Mouse (Mus musculus) heart, postnatal 25 days (tissue): ENCODE data around the gene Fstl3. TPM values are rescaled to one million over a fixed set of nuclear protein-coding genes. Genes with fewer than 3 reads are reported as not detected.
A peak's percentile ranks its signal among the peaks of the same experiment; 100 is the strongest.

ENCODE experiments used
- DNase-seq: peaks from one replicate; pipeline ENCODE4 v3.0.0; 2022; ENCODE audit warnings: low spot score
- intact Hi-C: fragments of 180-260 bp; cut with DNase I; formaldehyde crosslinking; loops from one replicate; pipeline ENCODE4 v1.15.1; 2025
- total RNA-seq, 2 experiments: library from RNA; stranded (reverse); gene quantifications; 2 replicates each; pipeline ENCODE4 v1.2.3; 2021

Gene Fstl3
- 1 to 10 TPM; 2.9 to 4.2 TPM for total RNA-seq

DNA sequence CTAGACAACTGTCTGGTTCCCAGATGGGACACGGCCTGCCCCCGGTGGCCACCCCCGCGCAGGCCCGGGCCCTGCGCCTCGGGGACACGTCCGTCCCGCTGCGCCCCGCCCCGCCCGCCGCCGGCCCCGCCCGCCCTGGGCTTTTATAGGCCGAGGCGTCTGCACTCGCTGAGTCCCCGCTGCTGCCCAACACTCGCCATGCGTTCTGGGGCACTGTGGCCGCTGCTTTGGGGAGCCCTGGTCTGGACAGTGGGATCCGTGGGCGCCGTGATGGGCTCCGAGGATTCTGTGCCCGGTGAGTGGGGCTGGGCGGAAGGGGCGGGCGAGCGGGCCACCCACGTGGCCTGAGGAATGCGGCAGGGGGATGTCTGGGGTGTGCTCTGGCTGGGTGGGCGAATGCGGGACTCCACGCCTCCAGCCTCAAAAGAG, at the start of gene Fstl3:
Gene Fstl3, plus strand, starts transcription at position 170 of the 429 bp plus-strand sequence.
- intact Hi-C loops = no loop called here
- DNase-seq = no peak

DNA sequence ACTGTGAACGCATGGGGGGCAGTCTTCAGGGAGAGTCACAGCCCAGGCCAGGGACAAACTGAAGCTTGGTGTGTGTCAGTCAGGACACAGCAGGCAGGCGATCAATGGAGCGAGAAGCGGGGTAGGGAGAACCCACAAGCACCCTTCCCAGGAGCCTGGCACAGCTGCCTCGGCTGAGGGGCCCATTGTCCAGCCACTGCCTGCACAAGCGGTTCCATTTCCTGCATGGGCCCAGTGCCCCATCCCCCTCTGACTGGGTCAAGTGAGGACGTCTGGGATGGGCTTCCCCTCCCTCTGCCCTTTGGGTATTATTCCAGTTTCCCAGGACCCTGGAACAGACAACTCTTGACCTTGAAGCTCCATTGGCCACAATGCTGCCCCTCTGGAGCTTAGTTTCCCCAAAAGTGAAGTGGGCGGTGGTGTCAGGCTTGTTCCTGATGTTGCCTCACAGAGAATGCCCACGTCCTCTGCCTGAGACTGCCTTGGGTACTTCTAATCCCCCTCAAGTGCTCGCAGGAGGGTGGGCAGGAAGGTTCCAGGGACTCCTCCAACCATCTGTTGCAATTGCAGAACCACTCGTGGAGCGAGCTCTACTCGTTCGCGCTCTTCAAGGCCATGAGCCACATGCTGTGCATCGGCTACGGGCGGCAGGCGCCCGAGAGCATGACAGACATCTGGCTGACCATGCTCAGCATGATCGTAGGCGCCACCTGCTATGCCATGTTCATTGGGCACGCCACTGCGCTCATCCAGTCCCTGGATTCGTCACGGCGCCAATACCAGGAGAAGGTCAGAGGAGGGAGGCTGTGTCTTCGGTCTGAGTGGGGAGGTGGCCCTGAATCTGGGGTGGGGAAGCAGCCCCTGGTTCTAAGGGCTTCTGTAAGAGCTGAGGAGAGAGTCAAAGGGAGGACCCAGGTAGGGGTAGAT, 48.5 kb upstream of the Fstl3 start:
- intact Hi-C loops = no loop called here
- no peak for DNase-seq

DNA sequence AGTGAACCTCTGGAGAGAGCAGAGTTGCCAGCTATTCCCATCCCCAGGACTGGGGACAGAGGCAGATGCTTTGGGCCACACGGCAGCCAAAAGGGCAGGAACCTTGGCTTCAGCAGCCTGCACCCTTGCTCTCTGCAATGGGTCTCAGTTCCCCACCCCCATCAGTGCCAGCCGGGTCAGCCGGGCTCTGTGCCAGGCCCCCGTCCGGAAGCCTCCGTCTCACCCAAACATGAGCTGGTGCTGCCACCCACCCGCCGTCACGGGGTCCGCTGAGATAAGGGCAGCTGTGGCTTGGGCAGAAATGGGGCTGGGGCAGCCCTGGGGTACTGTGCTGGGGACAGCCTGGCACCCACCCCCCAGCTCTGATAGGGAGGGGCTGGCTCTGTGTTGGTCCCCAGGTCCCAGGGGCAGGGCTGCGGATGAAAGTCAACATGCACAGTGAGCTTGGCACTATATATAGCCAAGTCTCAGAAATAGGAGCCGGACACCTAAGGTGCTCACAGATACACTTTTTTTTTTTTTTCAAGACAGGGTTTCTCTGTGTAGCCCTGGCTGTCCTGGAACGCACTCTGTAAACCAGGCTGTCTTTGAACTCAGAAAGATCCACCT, 47.6 kb upstream of the Fstl3 start:
- no peak for DNase-seq
- intact Hi-C loops = no loop called here

DNA sequence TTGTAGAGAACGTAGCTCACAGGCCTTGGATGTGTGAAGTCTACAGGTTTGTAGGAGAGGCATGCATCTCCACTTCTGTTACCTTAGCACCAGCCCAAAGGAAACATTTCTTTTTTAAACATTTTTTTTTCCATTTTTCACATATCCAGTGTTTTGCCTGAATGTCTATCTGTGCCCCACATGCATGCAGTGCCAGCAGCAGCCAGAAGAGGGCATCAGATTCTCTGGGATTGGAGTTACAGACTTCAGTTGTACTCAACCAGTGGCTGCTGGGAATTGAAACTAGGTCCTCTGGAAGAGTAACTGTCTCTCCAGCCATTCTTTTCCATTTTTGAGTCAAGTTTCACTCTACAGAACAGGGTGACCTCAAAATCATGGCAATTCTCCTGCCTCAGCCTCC, 44.6 kb upstream of the Fstl3 start:
- DNase-seq = no peak
- intact Hi-C loops = no loop called here

DNA sequence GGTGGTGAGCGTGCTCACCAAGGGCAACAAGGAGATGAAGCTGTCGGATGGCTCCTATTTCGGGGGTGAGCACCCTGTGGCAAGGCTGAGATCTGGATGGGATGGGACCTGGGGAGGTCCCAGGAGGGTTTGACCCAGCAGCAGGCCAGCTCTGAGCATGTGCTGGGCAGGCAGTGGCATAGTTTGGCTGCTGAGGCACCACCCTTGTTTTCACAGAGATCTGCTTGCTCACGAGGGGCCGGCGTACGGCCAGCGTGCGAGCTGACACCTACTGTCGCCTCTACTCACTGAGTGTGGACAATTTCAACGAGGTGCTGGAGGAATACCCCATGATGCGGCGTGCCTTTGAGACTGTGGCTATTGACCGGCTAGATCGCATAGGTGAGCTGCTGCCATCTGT, 43.2 kb upstream of the Fstl3 start:
- no peak for DNase-seq

DNA sequence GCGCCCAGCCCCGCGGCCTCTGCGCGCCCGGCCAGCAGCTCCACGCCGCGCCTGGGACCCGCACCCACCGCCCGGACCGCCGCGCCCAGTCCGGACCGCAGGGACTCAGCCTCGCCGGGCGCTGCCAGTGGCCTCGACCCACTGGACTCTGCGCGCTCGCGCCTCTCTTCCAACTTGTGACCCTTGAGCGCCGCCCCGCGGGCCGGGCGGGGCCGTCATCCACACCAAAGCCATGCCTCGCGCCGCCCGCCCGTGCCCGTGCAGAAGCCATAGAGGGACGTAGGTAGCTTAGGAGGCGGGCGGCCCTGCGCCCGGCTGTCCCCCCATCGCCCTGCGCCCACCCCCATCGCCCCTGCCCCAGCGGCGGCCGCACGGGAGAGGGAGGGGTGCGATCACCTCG, 41.7 kb upstream of the Fstl3 start:
- intact Hi-C loops = no loop called here
- no peak for DNase-seq

More for the DNA sequence above, 43.2 kb upstream of the Fstl3 start:
- intact Hi-C loops = no loop called here

DNA sequence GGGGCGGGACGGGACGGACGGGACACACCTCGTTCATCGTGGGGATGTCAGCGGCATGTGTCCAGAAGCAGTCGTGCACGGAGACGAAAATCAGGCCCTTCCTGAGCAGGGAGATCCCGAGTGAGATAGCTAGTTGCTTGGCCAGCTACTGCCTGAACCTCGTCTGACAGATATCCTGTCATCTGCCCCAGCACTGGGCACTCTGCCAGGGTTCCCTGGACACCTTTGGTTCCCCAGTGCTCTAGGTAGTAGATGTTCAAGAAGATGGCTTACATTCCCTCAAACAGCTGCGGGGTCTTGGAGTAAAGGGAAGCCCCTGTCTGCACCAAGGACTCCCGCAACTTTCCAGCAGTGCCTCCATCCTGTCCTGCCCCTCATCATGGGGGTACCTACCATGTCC, 40.4 kb upstream of the Fstl3 start:
- no peak for DNase-seq
- intact Hi-C loops = no loop called here

DNA sequence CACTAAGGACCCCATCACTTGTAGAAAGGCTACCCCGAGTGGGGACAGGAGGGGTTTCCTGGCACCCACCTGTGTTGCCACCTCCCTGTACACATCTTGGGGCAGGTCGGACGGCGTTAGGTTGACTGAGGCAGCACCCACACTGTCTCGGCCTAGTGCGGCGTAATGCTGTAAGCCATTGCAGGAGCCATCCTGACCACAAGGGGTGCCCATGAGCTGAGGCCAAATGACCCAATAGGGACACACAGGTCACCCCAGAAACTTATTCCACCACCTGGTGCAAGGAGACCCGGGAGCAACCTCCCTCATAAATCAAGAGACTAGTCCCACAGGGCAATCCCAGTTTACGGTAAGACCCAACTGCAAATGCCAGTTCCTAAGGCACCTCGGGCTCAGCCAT, 38.8 kb upstream of the Fstl3 start:
- DNase-seq = no peak
- intact Hi-C loops = no loop called here

DNA sequence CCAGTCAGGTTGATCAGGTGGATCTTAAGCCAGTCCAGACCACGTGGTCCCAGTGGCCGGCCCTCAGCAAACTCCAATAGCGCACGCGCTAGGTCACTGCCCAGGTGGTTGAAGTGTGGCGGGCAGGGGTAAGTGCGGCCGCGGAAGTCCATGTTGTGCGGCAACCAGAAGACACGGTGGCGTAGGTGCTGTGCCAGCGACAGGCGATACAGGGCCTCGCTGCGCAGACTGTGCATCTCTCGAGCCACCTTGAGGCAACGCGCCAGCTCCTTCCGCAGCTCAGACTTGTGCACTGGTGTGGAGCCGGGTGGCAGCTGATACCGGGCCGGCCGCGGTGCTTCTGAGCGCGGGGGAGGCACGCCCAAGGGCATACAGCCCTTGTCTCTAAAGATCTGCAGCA, 37.8 kb upstream of the Fstl3 start:
- intact Hi-C loops = no loop called here
- DNase-seq = no peak

DNA sequence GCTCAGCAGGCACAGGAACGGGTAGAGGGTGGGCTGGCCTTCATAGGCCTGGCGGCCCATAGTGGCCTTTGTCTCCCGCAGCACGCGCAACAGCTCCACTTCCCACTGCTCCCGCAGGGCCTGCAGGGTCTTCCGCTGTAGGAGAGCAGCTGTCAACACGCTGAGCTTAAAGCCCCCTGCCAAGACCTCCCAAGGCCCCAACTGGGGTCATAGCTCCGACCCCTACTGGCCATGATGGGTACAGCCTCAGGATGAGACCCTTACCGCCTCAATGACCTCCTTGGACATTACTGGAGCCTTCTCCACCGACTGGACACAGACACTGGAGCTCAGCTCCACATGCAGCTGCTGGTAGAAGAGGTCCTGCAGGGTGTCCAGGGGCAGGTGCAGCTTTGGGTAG, 36.2 kb upstream of the Fstl3 start:
- DNase-seq = no peak
- intact Hi-C loops = no loop called here

DNA sequence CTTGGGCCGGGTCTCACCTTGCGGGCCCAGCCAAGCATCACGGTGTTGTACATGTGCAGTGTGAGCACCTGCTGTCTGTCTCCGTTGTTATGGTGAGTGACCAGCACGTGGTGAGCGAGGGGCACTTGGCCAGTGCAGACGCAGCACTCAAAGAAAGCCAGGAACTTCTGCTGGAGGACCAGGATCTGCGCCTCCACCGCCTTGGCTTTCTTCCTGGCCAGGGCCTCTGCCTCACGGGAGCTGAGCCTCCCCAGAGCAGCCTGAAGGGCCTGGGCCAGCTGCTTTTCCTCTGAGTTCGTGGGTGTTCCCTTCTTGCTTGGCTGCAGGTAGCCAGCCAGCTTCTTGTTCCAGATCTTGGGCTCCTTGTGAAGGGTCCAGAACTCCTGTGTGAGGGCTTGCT, 33.9 kb upstream of the Fstl3 start:
- no peak for DNase-seq
- intact Hi-C loops = no loop called here

DNA sequence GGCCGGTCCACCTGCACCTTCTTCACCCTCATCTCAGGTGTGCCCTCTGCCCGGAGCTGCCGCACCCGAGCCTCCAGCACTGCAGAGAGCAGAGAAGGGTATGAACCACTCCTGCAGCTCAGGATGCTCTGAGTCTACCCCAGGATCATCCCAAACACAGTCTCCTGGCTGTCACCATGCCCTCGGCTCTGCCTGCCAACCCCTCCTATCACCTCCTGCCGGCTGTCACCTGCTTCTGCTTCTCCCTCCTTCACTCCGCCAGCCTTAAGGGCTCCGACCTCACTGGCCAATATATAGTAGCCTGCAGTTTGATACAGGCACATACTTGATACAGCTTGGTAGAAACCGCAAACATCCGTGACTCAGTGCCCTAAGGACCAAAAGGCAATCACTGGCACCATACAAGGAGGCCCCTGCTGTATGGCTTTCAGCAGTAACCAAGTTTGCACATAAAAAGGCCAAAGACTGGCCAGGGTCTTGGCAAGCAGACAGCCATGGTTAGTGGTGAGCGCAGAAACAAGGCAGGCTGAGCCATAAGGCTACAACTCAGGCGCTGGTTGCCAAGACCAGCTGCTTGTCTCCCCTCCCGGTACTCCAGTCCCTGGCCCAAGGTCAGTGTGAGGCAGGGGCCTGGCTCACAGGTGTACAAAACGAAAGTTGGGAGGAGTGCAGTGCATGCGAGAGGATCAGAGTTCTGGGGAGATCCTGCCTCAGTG, 33.3 kb upstream of the Fstl3 start:
- intact Hi-C loops = no loop called here
- DNase-seq = no peak

DNA sequence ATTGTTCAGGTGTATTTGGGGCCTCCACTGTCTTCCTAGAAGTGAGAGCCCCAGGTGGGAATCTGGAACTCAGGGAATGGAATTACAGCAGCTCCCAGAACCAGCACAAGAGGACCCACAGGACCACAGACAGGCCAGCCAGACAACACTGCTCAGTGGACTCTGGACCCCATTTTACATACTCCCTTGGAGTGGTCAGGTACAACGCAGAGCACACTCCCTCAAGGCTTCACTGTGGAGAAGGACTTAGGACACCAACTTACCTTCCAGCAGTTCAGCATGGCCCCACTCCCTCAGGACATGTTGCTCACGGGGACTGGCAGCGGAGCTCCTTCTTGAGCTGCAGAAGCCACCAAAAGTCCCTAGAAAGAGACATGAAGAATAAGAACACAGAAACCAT, 31.7 kb upstream of the Fstl3 start:
- DNase-seq = no peak
- intact Hi-C loops = no loop called here

DNA sequence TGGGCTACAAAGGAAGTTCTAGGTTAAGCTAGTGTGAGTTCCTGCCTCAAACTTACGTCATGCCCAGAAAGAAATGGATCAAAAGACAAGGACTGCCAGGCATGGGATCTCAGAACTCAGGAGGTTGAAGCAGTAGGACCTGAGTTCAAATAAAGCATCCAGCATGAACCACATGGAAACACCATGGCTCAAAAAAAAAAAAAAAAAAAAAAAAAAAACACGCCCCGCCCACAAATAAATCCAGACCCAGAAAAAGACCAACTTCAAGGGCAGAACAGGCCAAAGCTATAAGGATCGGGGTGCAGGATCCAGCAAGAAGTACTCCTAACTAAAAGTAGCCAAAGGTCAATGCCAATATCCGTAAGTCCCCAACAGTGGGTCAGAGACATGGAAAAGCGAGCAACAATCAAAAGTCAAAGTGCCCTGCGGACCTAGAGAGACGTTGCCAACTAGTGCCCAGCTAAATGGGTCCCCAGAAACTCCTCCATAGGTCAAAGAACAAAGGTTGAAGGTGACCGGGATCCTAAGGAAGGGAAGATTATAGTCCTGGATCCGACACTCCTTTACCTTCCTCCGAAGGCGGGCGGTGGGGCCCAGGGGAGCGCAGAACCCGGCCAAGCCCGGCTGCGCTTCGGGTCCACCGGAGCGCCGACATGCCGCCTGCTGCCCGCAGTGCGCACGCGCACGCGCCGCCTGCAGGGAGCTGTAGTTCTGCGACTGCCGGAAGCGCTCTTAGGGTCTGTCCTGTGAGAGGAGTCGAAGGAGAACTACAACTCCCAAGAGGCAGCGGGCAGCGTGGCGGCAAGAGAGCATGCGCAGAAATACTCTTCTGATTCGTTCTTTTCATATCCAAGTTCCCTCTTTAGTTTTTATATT, 30.9 kb upstream of the Fstl3 start, which contains the start of gene Polrmt:
Gene Polrmt, minus strand, starts transcription at position 684 of the 876 bp plus-strand sequence.
- intact Hi-C loops = no loop called here
- DNase-seq = peak; percentile 93

DNA sequence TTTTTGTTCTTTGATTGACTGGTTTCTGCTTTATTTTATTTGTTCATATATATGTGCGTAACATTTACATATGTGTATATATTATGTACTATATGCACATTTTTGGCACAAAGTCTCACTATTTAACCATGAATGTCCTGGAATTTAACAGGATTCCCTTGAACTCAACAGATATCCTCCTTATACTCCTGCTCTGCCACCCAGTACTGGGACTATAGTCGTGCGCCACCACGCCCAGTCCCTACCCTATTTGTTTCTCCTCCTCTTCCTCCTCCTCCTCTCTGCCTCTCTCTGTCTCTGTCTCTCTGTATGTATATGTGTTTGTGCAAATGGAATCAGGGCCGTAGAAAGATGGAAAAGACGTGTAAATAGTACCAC, 30.3 kb upstream of the Fstl3 start:
- intact Hi-C loops = no loop called here
- DNase-seq = no peak

DNA sequence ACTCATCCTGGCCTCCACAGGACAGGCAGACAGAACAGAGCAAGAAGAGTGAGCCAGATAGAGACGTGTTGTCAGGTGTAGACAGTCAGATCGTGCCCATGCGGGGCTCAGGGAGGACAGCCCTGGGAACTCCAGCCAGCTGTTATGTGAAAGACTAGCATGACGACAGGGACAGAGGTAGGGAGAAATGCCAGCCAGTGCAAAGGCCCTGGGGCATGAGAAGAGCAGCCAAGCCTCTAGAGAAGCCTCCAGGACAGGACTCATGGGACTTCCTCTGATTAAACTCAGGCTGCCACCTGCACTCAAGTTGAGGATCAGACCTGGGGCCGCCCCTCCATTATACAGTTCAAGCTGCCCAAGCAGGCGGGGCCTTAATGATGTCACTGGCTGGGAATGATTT, 28.6 kb upstream of the Fstl3 start:
- DNase-seq = no peak
- intact Hi-C loops = loop anchor here (1.0 kb wide), 1 partner anchor 16 kb away; no protein-coding TSS in a partner anchor

DNA sequence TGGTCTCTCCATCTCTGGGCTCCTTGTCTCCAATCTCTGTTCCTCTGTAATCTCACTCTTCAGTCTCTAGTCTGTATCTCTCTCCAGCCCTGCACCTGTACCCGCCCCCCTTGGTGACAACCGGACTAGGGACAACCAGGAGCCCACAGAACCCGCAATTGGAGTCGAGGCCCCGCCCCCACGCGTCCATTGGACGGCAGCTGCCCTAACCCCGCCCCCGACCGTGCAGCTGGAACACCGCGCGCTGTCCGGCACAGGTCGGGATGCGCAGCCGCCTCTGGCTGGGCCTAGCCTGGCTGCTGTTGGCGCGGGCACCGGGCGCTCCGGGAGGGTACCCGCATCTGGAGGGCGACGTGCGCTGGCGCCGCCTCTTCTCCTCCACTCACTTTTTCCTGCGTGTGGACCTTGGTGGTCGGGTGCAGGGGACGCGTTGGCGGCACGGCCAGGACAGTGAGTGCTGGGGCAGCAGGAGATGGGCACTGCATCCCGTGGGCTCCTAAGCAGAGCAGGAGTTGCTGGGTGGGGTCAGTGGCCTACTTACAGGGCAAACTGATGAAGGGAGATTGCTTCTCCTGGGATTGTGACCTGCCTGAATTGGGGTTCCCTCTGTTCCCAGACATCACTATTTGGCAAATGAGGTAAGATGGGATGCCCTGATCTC, 22.1 kb upstream of the Fstl3 start, which contains the start of gene Fgf22:
Gene Fgf22, plus strand, starts transcription at position 221 of the 661 bp plus-strand sequence.
- DNase-seq = peak; percentile 34
- intact Hi-C loops = no loop called here

DNA sequence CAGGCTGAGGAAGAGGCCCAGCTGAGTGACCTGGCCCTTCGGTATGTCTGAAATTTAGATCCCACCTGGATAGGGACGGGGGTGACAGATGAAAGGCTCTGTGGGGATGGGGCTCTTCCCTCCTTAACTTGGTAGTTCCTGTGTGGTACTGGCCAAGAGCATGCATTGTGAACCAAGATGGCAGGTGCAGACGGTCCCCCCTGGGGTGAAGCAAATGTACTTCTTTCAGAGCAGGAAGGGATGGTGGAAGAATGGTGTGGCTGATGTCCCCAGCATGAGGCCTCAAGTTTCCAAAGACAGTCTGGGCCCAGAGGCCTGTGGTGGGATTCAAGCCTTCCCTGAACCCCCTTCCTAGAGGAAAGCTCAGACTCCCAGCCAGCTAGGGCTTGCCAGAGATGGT, 21.2 kb upstream of the Fstl3 start:
- intact Hi-C loops = no loop called here
- DNase-seq = no peak

DNA sequence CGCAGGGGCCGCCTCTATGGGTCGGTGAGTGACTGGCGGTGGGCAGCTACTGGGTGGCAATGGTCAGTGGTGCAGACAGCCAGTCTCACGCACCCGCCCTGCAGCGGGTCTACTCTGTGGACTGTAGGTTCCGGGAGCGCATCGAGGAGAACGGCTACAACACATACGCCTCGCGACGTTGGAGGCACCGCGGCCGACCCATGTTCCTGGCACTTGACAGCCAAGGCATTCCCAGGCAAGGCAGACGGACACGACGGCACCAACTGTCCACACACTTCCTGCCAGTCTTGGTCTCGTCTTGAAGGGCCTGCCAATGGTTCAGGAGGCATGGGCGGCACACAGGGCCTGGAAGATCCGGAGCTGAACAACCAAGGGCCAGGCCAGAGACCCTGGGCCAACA, 20.4 kb upstream of the Fstl3 start:
- intact Hi-C loops = no loop called here
- no peak for DNase-seq
